Mouse (Mus musculus): ENCODE results near the gene 7420426K07Rik. TPM values are rescaled to one million over a fixed set of nuclear protein-coding genes. Genes with fewer than 3 reads are reported as not detected.
A peak's percentile ranks its signal among the peaks of the same experiment; 100 is the strongest.

Gene 7420426K07Rik
- polyA plus RNA-seq, 1 experiment from 2014 or later: not detected

DNA sequence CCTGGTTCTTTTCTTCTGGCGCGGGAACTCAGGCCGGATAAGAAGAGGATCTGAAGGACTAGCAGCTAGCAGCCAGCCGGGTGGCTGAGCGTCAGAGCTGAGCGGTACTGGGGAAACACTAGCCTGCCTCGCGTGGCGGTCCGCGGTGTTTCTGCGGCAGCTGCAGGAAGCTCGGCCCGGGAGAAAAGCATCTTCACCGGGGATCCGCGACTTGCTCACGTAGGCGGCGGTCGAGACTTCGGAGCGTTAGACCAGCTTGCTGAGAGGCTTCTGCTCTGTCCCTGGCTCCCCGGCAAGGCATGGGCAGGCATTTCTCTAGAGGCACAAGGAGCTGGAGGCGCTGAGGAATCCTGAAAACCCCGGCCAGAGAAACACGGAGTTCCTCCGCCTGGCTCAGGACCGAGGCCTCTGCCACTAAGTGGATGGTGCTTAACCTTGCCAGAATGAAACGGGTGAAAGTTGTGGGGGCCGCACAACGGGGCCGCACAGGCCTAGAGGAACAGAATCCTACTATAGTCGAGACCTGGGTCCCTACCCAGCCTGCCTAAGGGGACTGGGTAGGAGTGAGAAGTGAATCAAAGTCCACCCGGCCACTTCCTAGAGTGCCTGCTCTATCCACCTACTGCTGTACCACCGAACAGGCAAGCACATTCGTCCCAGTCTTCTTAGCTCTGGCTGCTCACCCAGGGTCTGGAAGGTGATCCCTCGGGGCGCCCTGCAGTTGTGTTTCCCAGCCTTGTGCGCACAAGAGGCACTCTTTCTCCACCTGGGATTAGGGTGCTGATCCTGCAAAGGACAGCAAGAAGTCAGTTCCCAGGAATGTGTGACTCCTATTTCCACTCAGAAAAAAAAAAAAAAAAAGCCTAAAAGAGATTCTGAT is 49.5 kb downstream of the 7420426K07Rik start:
- H3K4me3 ChIP-seq: 0 out of 2 replicates have a peak overlapping the region, but pooled peaks have one; percentile 21
- H3K4me2 ChIP-seq: peak overlapping the region; percentile 44
- H3K9me3 ChIP-seq: no peaks in the 10 kb centered on the region
- peaks cover 64% of the 10 kb centered on the region for H3K27me3 ChIP-seq (replicated peaks)
- no peak overlapping the region for H3K27ac ChIP-seq
- H3K36me3 ChIP-seq (replicated peaks): no peaks in the 10 kb centered on the region
- 0 out of 2 replicates have a peak, but pooled peaks have one; percentile 43 for ATAC-seq (replicated peaks)
- H3K4me1 ChIP-seq: peaks cover 39% of the 10 kb centered on the region
- WGBS: under 1% methylated on average over 40 of the region's 40 CpGs
- no peak overlapping the region for H3K9ac ChIP-seq

DNA sequence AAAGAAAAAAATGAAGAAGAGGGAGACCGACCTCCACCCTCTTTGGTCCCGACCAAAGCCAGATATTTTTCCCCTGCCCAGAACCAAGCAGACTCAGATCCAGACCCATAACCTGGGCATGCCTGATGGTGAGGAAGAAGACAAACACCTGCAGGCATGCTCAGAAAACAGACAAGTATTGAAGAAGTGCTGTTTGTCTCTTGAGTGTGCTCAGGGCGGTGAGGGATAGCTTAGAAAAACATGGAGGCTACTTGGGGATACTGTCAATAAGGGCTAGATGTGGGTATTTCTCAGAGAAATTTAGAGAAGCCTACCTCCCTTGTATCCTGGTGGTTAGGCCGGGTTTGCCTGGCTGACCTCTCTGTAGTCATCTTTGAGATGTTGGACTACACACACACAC is 50.4 kb downstream of the 7420426K07Rik start:
- no peak overlapping the region for H3K9ac ChIP-seq
- peaks cover 39% of the 10 kb centered on the region for H3K4me1 ChIP-seq
- no peak overlapping the region for H3K4me3 ChIP-seq
- no peak overlapping the region for H3K27ac ChIP-seq
- H3K36me3 ChIP-seq (replicated peaks): no peaks in the 10 kb centered on the region
- H3K9me3 ChIP-seq: no peaks in the 10 kb centered on the region
- peaks cover 64% of the 10 kb centered on the region for H3K27me3 ChIP-seq (replicated peaks)
- WGBS: 5% methylated on average over 4 of the region's 4 CpGs
- H3K4me2 ChIP-seq: no peak overlapping the region
- no peak for ATAC-seq (replicated peaks)

DNA sequence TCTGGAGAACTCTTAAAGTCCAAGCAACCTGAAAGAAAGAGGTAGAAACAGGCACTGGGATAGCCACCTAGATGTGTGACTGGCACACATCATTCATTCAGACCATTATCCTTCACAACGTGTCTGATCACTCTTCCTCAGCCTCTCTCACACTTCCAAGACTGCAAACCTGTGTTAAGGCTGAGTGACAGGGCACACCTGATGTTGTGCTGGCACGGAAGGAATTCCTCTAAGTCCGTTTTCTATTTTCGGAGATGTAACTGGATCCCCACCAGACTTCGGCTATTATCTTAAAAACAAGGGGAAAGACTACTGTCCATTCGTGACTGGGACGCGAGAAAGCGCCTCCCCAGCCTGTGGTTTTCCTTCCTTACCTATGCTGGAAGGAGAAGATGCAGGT is 50.9 kb downstream of the 7420426K07Rik start:
- ATAC-seq (replicated peaks): no peak
- Histone ChIP-seq H3K27me3 (replicated peaks) (peaks cover 67% of the 10 kb centered on the region), H3K27ac (no peak overlapping the region), H3K9me3 (no peaks in the 10 kb centered on the region), H3K4me3 (0 out of 2 replicates have a peak overlapping the region, but pooled peaks have one; percentile 39), H3K4me1 (peaks cover 39% of the 10 kb centered on the region), H3K9ac (no peak overlapping the region), H3K36me3 (replicated peaks) (no peaks in the 10 kb centered on the region), H3K4me2 (no peak overlapping the region)
- 4% methylated on average over 9 of the region's 9 CpGs for WGBS

Other genes starting within 250 kb of the 7420426K07Rik start
- 0.33 TPM in 1 of 2 replicates, not detected in the other for gene Prr23a1, start 60.6 kb upstream of the 7420426K07Rik start, polyA plus RNA-seq (2015; fragmentation: Nextera tagmentation; extraction: Ambion mirVana)
- gene Prr23a2, start 46.6 kb upstream of the 7420426K07Rik start, polyA plus RNA-seq (2015; fragmentation: Nextera tagmentation; extraction: Ambion mirVana): not detected in 2 replicates
- 0.15 TPM in 1 of 2 replicates, not detected in the other for gene Prr23a3, start 38.4 kb upstream of the 7420426K07Rik start, polyA plus RNA-seq (2015; fragmentation: Nextera tagmentation; extraction: Ambion mirVana)
- 0.61 and 0.75 TPM in 2 replicates for gene Foxl2, start 52.2 kb downstream of the 7420426K07Rik start, polyA plus RNA-seq (2015; fragmentation: Nextera tagmentation; extraction: Ambion mirVana)
- gene Faim, start 83.3 kb downstream of the 7420426K07Rik start, polyA plus RNA-seq (2015; fragmentation: Nextera tagmentation; extraction: Ambion mirVana): 110 and 115 TPM in 2 replicates
- 0.11 and 0.18 TPM in 2 replicates for gene Gm1123, start 132.6 kb downstream of the 7420426K07Rik start, polyA plus RNA-seq (2015; fragmentation: Nextera tagmentation; extraction: Ambion mirVana)
- gene Pik3cb, start 237.5 kb downstream of the 7420426K07Rik start, polyA plus RNA-seq (2015; fragmentation: Nextera tagmentation; extraction: Ambion mirVana): 2.3 and 4.4 TPM in 2 replicates

Measured in midbrain, embryonic 15.5 days (tissue).